In genomic region chr4:57381306-57381705, GRCm38 (mm10) we compare ENCODE assay signal across 16 mouse cellular contexts. TPM values are rescaled to one million over a fixed set of nuclear protein-coding genes. Genes with fewer than 3 reads are reported as not detected.
"Had no signal": no experiment of that assay in that cellular context is flagged by ENCODE, and none has a peak within 500 bp of the region (broad histone marks: within the 10 kb centered on the region; RNA-seq: fewer than 3 reads in every experiment).

No protein-coding gene starts in this region.

- H3K4me2 ChIP-seq: limb, embryonic 13.5 days; midbrain, embryonic 12.5 days; neural tube, embryonic 15.5 days had no signal

- ATAC-seq: intestine, postnatal 0 days had no signal

- H3K27ac ChIP-seq: limb, embryonic 13.5 days; liver, embryonic 14.5 days; midbrain, embryonic 12.5 days; neural tube, embryonic 15.5 days had no signal

- H3K4me3 ChIP-seq: limb, embryonic 13.5 days; midbrain, embryonic 12.5 days; myocyte; neural tube, embryonic 15.5 days had no signal

- H3K27me3 ChIP-seq: limb, embryonic 13.5 days; midbrain, embryonic 12.5 days; neural tube, embryonic 15.5 days had no signal

- H3K36me3 ChIP-seq: limb, embryonic 13.5 days; midbrain, embryonic 12.5 days; neural tube, embryonic 15.5 days had no signal

- DNase-seq: kidney, adult 8-10 months; kidney, postnatal 25 days; lung, adult 18-20 months; lung, postnatal 10 days; right cerebral cortex, postnatal 4 days; spleen, adult 18-20 months; thymus, adult 18-20 months; thymus, postnatal 14 days had no signal

- H3K4me1 ChIP-seq: midbrain, embryonic 12.5 days; neural tube, embryonic 15.5 days had no signal

- H3K9ac ChIP-seq: limb, embryonic 13.5 days; liver, embryonic 14.5 days; midbrain, embryonic 12.5 days; neural tube, embryonic 15.5 days had no signal

- H3K9me3 ChIP-seq: limb, embryonic 13.5 days; midbrain, embryonic 12.5 days; neural tube, embryonic 15.5 days had no signal

RNA-seq across cellular contexts. Expression of gene Palm2, which starts 52.7 kb away (rescaled TPM):
- total RNA-seq: megakaryocyte-erythroid progenitor cell, adult 5-6 weeks had no signal
- polyA plus RNA-seq: liver, adult 2 months had no signal
